Comparison of ENCODE assay signal across 27 mouse cellular contexts in genomic region chr12:118923874-118924273, GRCm38 (mm10). TPM values are rescaled to one million over a fixed set of nuclear protein-coding genes. Genes with fewer than 3 reads are reported as not detected.
A peak's percentile ranks its signal among the peaks of the same experiment; 100 is the strongest.
DNase-seq lines count a peak whose midpoint lies in the region; ATAC-seq and TF ChIP-seq lines count a peak whose summit lies in the region.
"Not testable (repeated sequence)": the region's sequence is repeated elsewhere in the genome, so short reads cannot be mapped to it uniquely, and the experiment has no call there.
"Had no signal": no experiment of that assay in that cellular context is flagged by ENCODE, and none has a peak within 500 bp of the region (broad histone marks: within the 10 kb centered on the region; RNA-seq: fewer than 3 reads in every experiment).

No protein-coding gene starts in this region.

- H3K79me2 ChIP-seq in CH12.LX (replicated peaks; ENCODE audit: control insufficient read depth, extremely low read depth, insufficient read depth, poor library complexity, severe bottlenecking): not testable (repeated sequence)

- dilution Hi-C loops in CH12.LX (cut with MboI; ENCODE audit: extremely low pct_ligation_motif_present, extremely low pct_unique_long_range_greater_than_20kb, low sequenced_read_pairs): not testable (repeated sequence)

- in situ Hi-C loops in CH12.LX (cut with MboI; ENCODE audit: low pct_ligation_motif_present, low pct_unique_long_range_greater_than_20kb, low sequenced_read_pairs): not testable (repeated sequence)

- H3K9me3 ChIP-seq in CH12.LX (replicated peaks; ENCODE audit: low read length); embryonic facial prominence, embryonic 11.5 days (replicated peaks; ENCODE audit: control insufficient read depth, low read length); kidney, postnatal 0 days (replicated peaks; ENCODE audit: low read length); lung, postnatal 0 days (ENCODE audit: low read length); stomach, postnatal 0 days (ENCODE audit: control insufficient read depth, low read length): not testable (repeated sequence)

- not testable (repeated sequence) for TF ChIP-seq RAD21 in CH12.LX (IDR thresholded peaks at IDR 0.05; ENCODE audit: low read depth, low read length)

- TF ChIP-seq EP300 in CH12.LX (IDR thresholded peaks at IDR 0.05; ENCODE audit: low read length); lung, postnatal 0 days (IDR thresholded peaks at IDR 0.05); stomach, postnatal 0 days (optimal IDR thresholded peaks at IDR 0.05): not testable (repeated sequence)

- H3K27ac ChIP-seq in CH12.LX (ENCODE audit: insufficient read depth, low read depth); embryonic facial prominence, embryonic 11.5 days (replicated peaks; ENCODE audit: low read depth, low read length); kidney, postnatal 0 days; lung, postnatal 0 days (ENCODE audit: low read length); stomach, postnatal 0 days (replicated peaks): not testable (repeated sequence)

- not testable (repeated sequence) for H3K4me1 ChIP-seq in CH12.LX (ENCODE audit: control insufficient read depth in 1 of 2, insufficient read depth in 2 of 2); embryonic facial prominence, embryonic 11.5 days (ENCODE audit: control insufficient read depth, insufficient read depth, low read length); kidney, postnatal 0 days (replicated peaks; ENCODE audit: insufficient read depth, low read length); lung, postnatal 0 days (ENCODE audit: insufficient read depth, low read depth, low read length); stomach, postnatal 0 days (replicated peaks; ENCODE audit: control insufficient read depth, insufficient read depth)

- H3K27me3 ChIP-seq in CH12.LX (replicated peaks); embryonic facial prominence, embryonic 11.5 days (ENCODE audit: control insufficient read depth, insufficient read depth, low read length); kidney, postnatal 0 days (ENCODE audit: insufficient read depth, low read length); lung, postnatal 0 days (replicated peaks; ENCODE audit: insufficient read depth, low read length); stomach, postnatal 0 days (ENCODE audit: control insufficient read depth, insufficient read depth, low read length): not testable (repeated sequence)

- H3K36me3 ChIP-seq in CH12.LX (replicated peaks in 1 of 2; ENCODE audit: control insufficient read depth in 1 of 2, insufficient read depth in 1 of 2, low read length in 1 of 2); embryonic facial prominence, embryonic 11.5 days (replicated peaks; ENCODE audit: control insufficient read depth, insufficient read depth, low read depth, low read length); kidney, postnatal 0 days (ENCODE audit: insufficient read depth, low read length); lung, postnatal 0 days (ENCODE audit: insufficient read depth, low read length); stomach, postnatal 0 days (ENCODE audit: control insufficient read depth, insufficient read depth, low read length): not testable (repeated sequence)

- ATAC-seq in embryonic facial prominence, embryonic 11.5 days (replicated peaks; ENCODE audit: insufficient number of reproducible peaks, low FRiP score, low TSS enrichment, low read depth); kidney, postnatal 0 days (replicated peaks; ENCODE audit: low FRiP score, low read depth); lung, postnatal 0 days; stomach, postnatal 0 days (ENCODE audit: low FRiP score, low TSS enrichment): not testable (repeated sequence)

- TF ChIP-seq CTCF in CH12.LX (conservative IDR thresholded peaks at IDR 0.05 in 1 of 2, IDR thresholded peaks at IDR 0.05 in 1 of 2; ENCODE audit: low read depth in 2 of 2, low read length in 2 of 2): peak in 1 of 2 experiments; percentile 78; a peak in 2 of 4 replicates
- TF ChIP-seq CTCF in kidney, postnatal 0 days (IDR thresholded peaks at IDR 0.05; ENCODE audit: low read depth): peak; percentile 29
- TF ChIP-seq CTCF in lung, postnatal 0 days (IDR thresholded peaks at IDR 0.05): peak; percentile 8; the same call in 1 of the 2 replicates
- TF ChIP-seq CTCF in stomach, postnatal 0 days (IDR thresholded peaks at IDR 0.05; ENCODE audit: low read depth): peak; percentile 35

- H3K4me2 ChIP-seq in CH12.LX (ENCODE audit: insufficient read depth, low read depth, poor library complexity, severe bottlenecking); embryonic facial prominence, embryonic 11.5 days (ENCODE audit: low read depth, low read length); kidney, postnatal 0 days (ENCODE audit: low read length); lung, postnatal 0 days (replicated peaks; ENCODE audit: low read depth, low read length); stomach, postnatal 0 days (replicated peaks; ENCODE audit: low read depth): not testable (repeated sequence)

- not testable (repeated sequence) for H3K9ac ChIP-seq in CH12.LX (ENCODE audit: insufficient read depth, low read depth); embryonic facial prominence, embryonic 11.5 days (replicated peaks; ENCODE audit: low read length); kidney, postnatal 0 days (ENCODE audit: low read depth, low read length); lung, postnatal 0 days (replicated peaks; ENCODE audit: low read depth); stomach, postnatal 0 days (ENCODE audit: low read length)

- TF ChIP-seq POLR2A in CH12.LX (IDR thresholded peaks at IDR 0.05; ENCODE audit: low read depth, low read length): not testable (repeated sequence)

- WGBS in embryonic facial prominence, embryonic 11.5 days: 44% methylated on average over 1 of the region's 1 CpGs
- 51% methylated on average over 1 of the region's 1 CpGs for WGBS in kidney, postnatal 0 days
- 38% methylated on average over 1 of the region's 1 CpGs for WGBS in lung, postnatal 0 days
- 47% methylated on average over 1 of the region's 1 CpGs for whole genome bisulfite sequencing in stomach, postnatal 0 days

- DNase-seq in 416B (ENCODE audit: low read depth) (peak; percentile 31), CH12.LX (ENCODE audit: extremely low read depth) (peak; percentile 53), R1 (ENCODE audit: low read depth, low spot score) (peak; percentile 21)
- DNase-seq in embryonic facial prominence, embryonic 11.5 days (ENCODE audit: low spot score): peak; percentile 20
- DNase-seq in kidney, postnatal 0 days (ENCODE audit: low spot score); lung, postnatal 0 days (ENCODE audit: low spot score); stomach, postnatal 0 days (ENCODE audit: low spot score): not testable (repeated sequence)

- H3K4me3 ChIP-seq in CH12.LX (replicated peaks in 1 of 3; ENCODE audit: low read depth in 2 of 3, low read length in 2 of 3, poor library complexity in 1 of 3); embryonic facial prominence, embryonic 11.5 days (ENCODE audit: low read depth, low read length); kidney, postnatal 0 days (replicated peaks; ENCODE audit: low read depth, low read length); lung, postnatal 0 days (ENCODE audit: low read depth, low read length); stomach, postnatal 0 days (ENCODE audit: low read depth, low read length): not testable (repeated sequence)

TF ChIP-seq in CH12.LX, 34 proteins besides CTCF, POLR2A, EP300 and RAD21:
- TF ChIP-seq ELF1 (IDR thresholded peaks at IDR 0.05; ENCODE audit: low read depth, low read length): peak; percentile 21; the same call in 1 of the 2 replicates

RNA-seq across cellular contexts. Expression of gene Abcb5, which starts 42.3 kb away (rescaled TPM):
- total RNA-seq in CH12.LX (2012; rRNA removed): not detected in 2 replicates
- total RNA-seq in CH12.LX (2014; rRNA removed): not detected in 2 replicates
- polyA plus RNA-seq in CH12.LX (2012; ENCODE audit: insufficient read length, low read depth): not detected in 2 replicates
- not detected in 2 replicates for polyA plus RNA-seq in embryonic facial prominence, embryonic 11.5 days (2014; fragmentation: Nextera tagmentation; extraction: Ambion mirVana)
- not detected in 2 replicates for polyA plus RNA-seq in kidney, postnatal 0 days (2015; fragmentation: Nextera tagmentation; extraction: Ambion mirVana)
- not detected in 2 replicates for polyA plus RNA-seq in lung, postnatal 0 days (2015; fragmentation: Nextera tagmentation; extraction: Ambion mirVana)
- polyA plus RNA-seq in stomach, postnatal 0 days (2015; fragmentation: Nextera tagmentation; extraction: Ambion mirVana): not detected in 2 replicates
- total RNA-seq: adrenal gland, adult 2 months; gastrocnemius, adult 2 months; gastrocnemius, postnatal 14 days; gastrocnemius, postnatal 4 days; heart, adult 8-10 months; heart, postnatal 25 days; hematopoietic stem cell, adult 5-6 weeks; MEL had no signal
- polyA plus RNA-seq: adrenal gland, adult 2 months; brain, embryonic 14.5 days; C2C12; cortical plate, adult 2 months; embryonic facial prominence, embryonic 10.5 days; embryonic facial prominence, embryonic 14.5 days; forebrain, embryonic 10.5 days; forebrain, embryonic 13.5 days; forebrain, embryonic 16.5 days; frontal cortex, adult 2 months; heart, postnatal 0 days; hindbrain, embryonic 12.5 days; intestine, embryonic 14.5 days had no signal
